Mouse (Mus musculus) kidney, postnatal 10 days (tissue): ENCODE measurements around the gene Myo16.

ENCODE experiments used
- DNase-seq: peaks from one replicate; pipeline ENCODE4 v3.0.0; 2021; ENCODE audit warnings: mixed read lengths

Myo16 gene

DNA sequence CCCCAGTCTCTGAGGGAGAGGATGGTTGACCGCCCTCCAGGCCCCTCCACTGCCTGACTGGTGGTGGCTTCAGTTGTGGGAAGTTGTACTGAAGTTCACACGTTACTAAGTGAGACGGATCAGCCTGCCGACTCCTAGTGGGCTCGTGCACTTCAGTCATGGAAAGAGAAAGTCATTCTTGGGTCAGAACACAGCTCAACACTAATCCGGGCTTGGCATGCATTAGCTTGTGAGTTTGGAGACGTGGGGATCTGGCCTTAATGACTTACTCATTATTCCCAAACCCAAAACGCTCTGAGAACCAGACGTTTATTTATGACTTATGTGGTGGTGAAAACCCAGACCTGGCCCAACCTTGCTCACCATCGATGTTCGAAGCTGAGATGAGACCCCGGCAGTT is 263.1 kb downstream of the Myo16 start:
- DNase-seq = no peak

DNA sequence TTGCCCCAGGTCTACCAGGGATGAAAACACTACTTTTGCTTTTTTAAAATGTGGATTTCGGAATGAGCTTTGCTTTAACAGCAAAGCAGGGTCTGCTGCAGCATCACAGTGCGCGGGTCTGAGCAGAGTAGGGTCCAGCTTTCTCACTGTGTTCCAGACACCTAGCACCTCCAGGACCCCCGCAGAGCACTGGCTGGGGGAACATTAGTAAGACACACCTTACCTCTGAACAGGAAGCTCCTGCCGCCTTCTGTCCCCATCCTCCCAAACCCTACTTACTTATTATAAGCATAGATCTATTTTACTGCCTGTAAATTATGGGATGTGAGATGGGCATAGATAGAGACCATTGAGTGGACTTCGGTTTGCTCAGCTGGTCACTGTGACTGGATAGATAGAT is 263.6 kb downstream of the Myo16 start:
- DNase-seq = no peak

DNA sequence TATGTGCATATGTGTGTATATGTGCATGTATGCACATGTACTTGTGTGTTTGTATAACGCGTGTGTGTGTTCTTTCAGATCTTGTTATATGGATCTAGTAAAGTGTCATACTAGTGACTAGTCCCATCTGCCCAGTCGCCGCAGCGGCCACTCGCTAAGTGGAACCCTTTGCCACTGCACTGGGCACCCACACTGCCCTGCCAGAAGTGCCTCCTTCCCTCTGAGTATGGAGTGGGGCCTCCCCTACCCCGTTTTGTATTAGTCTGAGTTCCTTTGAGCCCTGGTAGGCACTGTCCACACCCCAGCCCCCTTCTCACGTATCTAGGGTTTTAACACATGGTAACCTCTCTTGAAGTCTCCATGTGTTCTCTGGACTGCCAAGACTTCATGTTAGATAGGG is 264.3 kb downstream of the Myo16 start:
- no peak for DNase-seq

DNA sequence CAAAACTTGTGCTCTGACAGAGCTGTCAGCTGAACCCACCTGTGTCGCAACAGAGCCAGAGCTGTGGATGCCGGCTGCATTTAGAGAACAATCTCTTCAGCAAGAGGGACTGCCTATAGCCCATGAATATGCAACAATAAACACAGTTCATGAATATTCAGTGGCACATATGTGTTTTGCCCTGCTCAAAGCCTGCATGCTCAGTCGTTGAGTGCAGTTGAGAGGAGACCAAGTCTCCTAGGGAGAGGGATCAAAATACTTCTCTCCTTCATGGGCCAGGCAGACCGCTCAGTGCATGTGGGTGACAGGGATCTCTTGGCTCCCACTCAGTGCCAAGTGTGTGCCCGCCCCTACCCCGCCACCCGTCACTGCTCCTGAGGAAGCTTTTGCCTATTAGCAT is 265.3 kb downstream of the Myo16 start:
- DNase-seq = no peak

DNA sequence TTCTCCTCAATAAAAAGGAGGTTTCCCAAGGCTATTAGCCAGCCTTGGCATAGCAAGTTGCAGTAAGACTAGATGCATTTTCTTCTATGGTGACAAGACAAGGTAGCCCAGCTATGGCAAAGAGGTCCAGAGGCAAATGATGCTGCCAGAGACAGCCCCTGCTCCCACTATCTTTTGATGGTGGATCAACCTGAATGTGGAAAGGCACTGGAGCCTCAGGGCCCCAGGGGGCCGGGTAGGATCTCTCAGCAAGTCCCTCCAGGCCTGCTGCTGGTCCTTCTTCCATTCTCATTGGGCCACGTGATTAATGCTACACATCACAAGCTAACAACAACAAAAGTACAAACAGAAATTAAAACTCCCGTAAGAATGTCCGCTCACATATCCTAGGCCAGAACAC is 266.0 kb downstream of the Myo16 start:
- no peak for DNase-seq

DNA sequence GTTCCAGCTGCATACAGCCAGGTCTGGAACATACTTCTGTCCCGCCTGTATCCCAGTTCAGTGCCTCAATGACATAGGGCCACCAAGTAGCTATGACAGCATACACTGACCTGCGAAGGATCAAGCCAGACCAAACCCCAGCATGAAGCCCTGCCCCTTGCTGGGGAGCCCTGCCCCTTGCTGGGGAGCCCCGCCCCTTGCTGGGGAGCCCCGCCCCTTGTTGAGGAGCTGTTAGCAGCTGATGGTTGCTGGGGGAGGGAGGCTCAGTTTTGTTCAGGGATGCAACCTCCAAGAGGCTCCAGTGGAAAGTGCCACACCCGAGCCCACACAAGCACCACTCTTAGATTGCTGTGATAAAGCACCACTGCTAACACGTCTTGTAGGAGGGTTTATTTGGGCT is 266.8 kb downstream of the Myo16 start:
- DNase-seq = no peak

DNA sequence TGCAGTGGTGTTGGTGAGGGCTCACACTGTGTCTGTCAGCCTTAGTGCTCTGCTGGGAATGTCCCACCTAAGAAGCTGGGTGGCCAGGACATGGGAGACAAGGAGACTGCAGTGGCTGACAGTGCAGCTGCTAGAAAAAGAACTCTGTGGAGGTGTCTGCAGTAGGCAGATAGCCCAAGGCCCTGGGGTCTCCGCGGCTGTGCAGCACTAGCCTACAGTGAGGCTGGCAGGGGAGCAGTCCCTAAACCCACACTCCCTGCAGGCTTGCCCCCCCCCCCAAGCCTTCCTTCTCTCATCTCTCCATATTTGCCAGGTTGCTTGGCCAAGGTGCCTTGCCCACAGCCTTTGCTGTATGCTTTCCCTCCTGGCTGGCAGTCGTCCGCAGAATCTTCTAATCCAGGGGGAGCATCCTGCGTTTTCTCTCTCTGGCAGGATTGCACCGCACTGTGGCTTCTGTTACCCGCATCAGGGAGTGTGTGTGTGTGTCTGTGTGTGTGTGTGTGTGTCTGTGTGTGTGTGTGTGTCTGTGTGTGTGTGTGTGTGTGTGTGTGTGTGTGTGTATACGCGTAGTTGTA is 267.9 kb downstream of the Myo16 start:
- DNase-seq = no peak

DNA sequence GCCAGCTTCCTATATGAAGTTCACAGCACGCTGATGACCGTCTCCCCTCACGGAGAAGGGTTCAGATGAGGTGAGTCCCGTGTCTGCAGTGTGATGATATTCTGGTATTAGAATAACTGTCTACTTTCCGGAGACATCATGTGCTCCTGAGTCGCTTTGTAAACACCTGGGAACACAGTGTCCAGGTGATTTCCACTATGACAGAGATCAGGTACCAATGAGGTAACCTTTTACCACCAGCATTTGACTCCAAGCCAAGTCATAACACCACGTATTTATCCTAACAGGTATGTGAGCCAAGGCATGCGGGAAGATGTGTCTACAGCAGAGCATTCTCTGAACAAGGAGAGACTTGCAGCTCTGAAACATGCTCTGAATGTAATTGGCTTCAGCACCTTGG is 281.8 kb downstream of the Myo16 start:
- DNase-seq = no peak

DNA sequence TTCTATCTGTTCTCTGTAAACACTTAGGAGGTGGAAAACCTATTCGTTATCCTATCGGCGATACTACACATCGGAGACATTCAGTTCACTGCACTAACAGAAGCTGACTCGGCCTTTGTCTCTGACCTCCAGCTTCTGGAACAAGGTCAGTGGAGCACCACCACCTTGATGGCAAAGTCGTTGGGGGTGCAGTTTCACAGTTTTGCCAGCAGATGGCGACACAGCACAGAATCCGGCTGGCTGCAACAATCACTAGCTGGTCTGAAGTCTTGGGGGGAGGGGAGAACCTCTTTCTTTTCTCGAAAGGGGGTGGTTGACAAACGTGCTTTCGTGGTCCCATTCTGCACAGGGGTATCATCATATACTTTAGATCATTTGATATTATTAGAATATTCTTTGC is 285.1 kb downstream of the Myo16 start:
- peak; percentile 78 for DNase-seq

DNA sequence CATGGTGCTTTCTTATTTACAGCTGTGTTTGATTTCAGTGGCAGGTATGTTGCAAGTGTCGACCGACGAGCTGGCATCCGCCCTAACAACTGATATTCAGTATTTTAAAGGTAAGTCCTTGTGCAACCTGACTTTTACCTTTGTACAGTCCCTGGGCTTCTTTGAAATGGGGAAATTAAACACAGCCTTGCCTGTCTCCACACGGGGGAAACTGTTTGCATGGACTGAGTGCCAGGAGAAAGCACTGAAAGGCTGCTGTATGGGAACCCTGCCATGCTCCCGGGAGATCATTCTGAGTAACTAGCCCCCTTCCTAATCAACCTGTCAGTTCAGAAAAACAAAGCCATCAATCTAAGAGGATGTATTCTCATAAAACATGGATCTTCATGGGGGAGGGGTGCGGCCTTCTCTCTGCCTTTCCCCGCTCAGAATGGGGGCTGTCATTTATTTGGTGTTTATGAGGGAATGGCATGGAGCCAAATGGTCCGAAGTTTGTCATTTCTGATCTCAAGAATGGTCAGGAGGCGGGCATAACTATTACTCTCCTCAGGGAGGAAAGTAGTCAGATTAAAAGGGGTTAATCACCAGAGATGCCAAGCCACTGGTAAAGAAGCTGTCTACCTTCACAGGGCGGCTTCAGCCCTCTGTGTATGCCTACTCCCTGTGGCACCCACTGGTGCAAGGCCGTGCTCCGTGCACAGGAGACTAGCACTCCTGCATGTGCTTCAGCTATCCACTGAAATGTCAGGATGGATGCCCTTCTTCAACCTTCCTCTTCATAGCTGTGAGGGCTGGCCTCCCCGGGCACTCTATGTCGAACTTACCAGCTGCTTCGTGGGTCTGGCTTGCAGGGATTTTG is 286.1 kb downstream of the Myo16 start:
- peak; percentile 28 for DNase-seq

DNA sequence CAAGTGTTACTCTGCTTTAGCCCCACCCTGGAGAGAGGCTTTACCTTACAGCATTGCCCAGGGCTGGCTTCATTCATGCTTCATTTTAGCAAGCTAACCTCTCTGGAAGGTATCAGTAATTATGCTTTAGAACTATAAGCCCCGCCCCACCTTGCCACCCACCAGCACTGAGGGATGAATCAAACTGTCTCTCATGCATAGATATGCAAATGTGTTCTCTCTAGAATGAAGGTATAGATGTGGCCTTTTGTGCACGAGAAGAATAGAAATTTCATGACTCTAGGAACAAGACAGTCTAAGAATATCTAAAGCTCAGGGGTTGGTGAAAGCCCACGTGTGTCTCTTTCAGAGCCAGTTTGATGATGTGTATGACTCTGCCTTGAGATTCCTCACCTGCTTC is 288.9 kb downstream of the Myo16 start:
- DNase-seq = no peak

DNA sequence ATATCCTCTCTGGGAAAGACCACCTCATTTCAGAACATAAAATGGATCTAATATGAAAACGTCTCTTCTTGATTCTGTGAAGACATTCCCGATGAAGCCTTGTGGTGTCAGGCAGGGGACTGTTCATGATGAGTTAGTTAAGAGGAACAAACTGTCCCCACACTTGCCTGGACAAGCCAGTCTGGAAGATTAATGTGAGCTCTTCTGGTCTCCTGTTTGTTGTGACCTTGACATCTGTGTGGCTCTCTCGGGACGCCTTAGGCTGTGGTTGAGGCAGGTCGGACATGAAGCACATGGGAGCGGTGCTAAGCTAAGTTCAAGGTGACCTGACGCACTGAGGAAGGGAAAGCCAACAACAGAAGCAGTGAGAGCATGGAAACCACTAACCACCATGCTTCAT is 291.3 kb downstream of the Myo16 start:
- no peak for DNase-seq

DNA sequence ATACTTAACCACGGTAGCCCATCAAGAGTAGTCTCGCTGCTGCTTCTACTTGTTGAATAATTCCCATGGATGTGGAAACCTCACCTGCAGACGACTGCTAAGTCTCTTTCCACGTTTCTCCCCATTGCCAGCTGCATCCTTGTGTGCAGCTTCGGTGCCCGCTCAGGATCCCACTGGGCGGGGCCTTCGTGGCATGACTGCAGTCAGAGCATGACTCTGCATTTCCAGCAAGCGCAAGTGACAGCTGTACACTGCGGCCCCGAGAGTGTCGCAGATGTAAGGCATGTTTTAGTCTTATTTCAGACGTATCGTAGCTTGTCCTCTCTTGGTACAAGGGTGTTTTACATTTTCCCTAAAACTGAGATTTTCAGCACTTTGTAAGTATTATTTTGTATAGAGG is 294.8 kb downstream of the Myo16 start:
- no peak for DNase-seq

DNA sequence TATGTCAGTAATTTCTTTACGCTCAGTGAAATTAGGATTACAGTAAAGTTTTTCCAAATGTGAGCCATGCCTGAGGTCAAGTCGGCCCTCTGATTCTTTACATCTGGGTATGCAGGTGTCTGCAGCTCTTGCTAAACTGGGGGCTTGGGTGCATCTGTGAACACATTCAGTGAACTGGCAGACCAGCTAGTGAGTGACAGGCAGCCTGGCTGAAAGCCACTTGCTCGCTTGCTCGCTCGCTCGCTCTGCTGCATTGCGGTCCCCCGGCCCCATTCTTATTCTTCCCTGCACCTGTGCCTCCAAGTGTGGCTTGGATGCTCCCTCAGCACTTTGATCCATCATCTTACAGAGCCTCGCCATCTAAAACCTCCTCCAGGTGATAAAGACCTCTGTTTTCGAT is 299.3 kb downstream of the Myo16 start:
- DNase-seq = no peak

DNA sequence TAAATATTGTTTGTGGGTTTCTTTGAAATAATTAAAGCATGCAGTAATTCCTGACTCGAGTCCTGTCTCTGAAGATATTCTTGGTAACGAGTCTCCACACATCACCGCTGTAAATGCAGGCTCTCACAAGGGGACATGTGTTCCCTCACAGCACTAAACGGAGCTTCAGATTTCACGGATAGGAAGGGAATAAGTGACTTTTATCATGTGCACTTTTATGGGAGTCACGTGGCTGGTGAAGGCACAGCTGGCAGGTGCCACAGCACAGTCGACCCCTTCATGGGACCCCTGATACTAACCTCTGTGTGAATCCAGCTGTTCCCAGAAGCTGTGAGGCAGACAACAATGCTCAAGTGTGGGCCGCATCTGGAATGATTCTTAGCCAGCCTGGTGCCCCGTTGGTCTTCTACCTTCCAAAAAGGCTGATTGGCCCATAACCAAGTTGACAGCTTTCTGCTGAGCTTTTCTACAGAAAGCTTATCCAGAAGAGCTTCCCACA is 304.5 kb downstream of the Myo16 start:
- no peak for DNase-seq

DNA sequence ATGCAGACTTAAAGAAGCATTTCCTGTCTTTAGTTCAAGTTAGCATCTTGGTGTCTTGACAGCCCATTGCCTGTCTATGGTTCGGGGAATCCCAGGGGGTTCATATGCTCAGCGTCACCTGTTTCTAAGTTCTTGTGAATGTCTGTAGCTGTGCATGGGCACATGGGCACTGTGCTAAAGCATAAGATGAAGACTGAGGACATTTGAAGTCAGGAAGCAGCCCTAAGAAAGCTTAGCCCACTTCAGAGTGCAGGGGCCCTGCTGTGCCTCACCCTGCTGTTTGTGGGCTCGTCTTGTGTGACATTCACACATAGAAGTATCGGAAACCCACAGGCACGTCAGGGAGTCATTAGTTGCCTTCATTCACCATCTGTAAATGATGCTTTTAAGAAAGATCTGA is 308.6 kb downstream of the Myo16 start:
- no peak for DNase-seq

DNA sequence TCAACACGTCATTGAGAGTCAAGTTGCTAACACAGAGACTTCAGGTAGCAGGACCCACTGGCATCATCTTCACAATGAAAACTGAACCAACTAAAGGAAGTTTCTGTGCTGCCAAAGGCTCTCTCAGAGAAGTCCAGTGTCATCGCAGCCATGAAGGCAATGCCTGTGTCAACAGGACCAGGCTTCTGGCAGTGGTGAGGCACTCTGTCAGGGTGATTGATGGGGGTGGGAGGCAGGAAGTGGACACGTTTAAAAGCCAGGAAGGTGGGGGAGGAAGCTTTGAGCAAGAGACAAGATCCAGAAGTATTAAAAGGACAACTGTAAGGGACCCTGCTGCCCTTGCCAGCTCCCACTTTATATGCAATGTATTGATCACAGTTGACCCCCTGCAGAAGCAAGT is 314.8 kb downstream of the Myo16 start:
- DNase-seq = peak; percentile 46

DNA sequence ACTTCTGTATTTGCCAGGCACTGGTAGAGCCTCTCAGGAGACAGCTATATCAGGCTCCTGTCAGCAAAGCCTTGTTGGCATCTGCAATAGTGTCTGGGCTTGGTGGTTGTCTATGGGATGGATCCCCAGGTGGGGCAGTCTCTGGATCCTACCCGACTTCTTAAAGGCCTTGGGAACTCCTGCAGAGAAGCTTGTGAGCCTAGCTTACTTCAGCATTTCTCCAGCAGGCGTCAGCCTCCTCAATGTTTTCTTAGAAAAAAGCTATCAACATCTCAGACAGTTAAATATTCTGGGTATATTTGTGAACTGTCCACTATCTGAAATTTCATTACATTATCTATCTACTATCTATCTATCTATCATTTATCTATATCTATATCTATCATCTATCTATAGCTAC is 315.9 kb downstream of the Myo16 start:
- DNase-seq = peak; percentile 16

DNA sequence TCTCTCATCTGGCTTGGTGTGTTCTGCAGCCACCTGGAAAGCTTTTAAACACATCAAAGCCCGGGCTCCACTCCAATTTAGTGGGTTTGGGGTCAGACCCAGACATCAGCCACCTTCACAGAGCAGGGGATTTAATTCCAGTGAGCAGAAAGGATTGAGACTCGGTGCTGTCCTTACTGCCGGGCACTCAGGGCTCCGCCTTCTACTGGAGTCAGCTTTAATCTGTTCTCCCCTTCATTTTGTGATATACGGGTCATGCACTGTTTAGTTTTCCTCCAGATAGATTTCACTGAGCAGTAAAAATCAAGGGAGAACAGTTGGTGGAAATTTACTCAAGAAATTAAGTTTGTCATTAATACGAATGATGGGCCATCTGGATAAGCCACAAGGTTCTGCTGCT is 316.6 kb downstream of the Myo16 start:
- DNase-seq = no peak

DNA sequence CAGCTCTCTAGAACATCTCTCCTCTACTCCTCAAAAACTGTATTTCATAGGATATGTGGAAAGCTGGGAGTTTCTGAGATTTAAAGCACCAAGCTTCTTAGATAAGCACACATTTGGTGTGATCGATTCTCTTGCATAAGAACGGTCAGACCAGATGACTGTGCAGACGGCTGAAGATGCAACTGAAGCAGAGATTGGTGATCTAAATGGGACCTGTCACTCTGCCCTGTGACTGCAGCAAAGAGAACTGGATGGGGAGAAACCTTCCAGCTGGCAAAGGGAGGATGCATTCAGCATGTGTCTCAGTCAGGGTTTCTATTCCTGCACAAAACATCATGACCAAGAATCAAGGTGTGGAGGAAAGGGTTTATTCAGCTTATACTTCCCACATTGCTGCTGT is 318.7 kb downstream of the Myo16 start:
- DNase-seq = no peak

DNA sequence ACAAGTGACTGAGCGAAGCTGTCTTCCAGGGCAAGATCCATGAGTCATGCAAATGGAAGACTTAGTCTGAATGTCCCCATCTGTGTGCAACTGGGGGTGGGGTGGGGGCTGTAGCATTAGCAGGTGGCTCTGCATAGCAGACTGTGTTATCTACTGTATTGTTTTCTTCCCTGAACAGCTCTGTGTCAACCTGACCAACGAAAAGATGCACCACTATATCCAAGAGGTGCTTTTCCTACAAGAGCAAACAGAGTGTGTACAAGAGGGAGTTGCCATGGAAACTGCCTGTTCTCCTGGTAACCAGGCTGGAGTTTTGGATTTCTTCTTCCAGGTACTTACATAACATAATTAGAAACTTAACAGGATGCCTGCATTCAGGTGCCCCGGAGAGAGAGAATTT is 320.7 kb downstream of the Myo16 start:
- no peak for DNase-seq

DNA sequence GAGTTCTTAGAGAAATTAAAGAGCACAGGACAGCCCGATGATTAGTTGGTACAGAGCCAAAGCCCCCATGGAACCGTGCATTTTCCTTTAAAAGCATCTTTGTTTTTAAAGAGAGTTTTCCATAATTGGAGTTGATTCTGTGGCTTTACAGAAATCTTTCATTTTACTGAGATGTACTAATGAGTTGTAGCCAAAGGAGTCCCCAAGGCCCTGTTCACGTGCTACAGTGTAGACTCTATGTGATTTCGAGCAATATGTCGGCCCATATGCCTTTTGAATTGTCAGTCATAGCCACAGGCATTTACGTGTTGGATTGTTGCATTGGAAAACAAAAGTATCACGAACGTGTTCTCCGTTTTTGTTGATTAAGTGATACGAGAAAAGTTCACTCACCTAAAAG is 325.3 kb downstream of the Myo16 start:
- no peak for DNase-seq

DNA sequence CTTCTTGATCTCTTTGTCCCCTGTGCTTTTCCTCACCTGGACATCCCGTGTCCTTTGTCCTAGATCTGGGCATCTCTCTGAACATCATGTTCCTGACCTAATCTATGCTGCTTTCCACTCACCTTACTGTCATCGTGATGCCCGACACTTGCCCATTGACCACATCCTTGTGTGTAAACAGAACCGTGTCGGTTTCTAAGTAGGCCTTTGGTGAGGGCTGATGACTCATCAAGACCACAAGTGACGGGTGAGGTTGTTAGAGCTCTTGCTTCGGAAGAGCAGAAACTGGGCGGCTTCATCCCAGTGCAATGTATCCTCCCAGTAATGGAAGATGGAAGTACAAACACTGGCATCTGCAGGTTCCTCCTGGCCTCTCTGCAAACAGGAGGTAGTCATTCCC is 327.1 kb downstream of the Myo16 start:
- no peak for DNase-seq

DNA sequence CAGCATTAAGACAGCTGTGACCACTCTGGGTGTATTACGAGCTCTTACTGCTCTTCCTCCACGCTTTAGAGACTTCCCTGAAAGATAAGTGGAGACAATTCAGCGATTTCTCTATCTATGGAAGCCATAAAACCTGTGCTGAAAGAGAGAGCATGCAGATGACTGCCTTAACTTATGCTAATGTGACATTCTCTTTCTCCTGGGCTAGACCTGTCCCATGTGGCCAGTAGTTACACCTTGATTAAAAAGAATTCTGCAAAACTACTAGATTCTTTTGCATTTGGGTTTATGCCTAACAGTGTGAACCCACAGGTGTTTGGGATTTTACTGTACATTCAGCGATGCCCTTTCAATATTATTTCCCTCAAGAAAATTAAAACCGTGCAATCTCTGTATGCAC is 328.4 kb downstream of the Myo16 start:
- no peak for DNase-seq

DNA sequence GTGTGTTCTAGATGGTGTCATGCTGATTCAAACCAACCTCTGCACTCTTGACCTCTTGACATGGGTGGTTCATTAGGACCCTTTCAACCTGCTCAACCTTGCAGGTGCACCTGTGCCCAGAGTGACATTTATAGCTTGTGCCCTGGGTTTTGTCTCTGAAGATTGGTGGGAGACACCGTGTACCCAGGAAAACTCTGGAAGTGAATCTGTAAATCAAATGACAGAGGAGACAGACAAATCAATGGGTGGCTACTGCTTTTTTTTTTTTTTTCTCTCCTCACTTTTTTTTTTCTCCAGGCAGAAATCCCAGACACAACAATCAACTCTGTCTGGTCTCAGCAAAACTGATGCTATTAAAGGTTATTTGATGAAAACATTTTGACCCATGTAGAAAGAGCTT is 329.2 kb downstream of the Myo16 start:
- DNase-seq = no peak
